Comparison of ENCODE assay signal across 11 mouse cellular contexts in the genomic region with DNA sequence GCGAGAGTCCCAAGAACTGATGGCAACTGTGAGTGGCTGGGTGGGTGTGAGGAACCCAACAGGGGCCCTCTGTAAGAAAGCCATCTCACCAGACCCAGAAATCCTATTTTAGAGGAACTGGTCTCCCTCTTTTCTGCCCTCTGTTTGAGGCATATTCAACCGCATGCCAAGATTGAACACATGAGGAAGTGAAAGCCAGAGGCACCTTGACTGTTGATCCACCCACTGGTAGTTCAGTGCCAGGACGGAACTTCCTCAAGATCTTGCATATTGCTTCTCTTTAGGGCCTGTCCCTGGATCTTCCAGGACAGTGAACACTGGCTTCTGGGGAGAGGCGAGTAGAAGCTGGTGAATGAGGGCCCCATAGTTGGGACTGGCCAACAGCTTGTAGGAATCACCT. TPM values are rescaled to one million over a fixed set of nuclear protein-coding genes. Genes with fewer than 3 reads are reported as not detected.
DNase-seq lines count a peak whose midpoint lies in the region; ATAC-seq and TF ChIP-seq lines count a peak whose summit lies in the region.
"Had no signal": no experiment of that assay in that cellular context is flagged by ENCODE, and none has a peak within 500 bp of the region (broad histone marks: within the 10 kb centered on the region; RNA-seq: fewer than 3 reads in every experiment).

No protein-coding gene starts in this region.

- no peak for TF ChIP-seq CTCF in lung, embryonic 14.5 days (IDR thresholded peaks at IDR 0.05; ENCODE audit: low read depth)
- no peak for TF ChIP-seq CTCF in bone marrow macrophage, adult 2 months (IDR thresholded peaks at IDR 0.05; ENCODE audit: low read depth, low read length)

- H3K27me3 ChIP-seq in lung, embryonic 14.5 days (ENCODE audit: insufficient read depth, low read length), result no peaks in the 10 kb centered on the region
- H3K27me3 ChIP-seq in hindbrain, embryonic 12.5 days, result no peaks in the 10 kb centered on the region

- H3K4me3 ChIP-seq in lung, embryonic 14.5 days (ENCODE audit: low read depth, low read length), result no peak overlapping the region
- no peak overlapping the region for H3K4me3 ChIP-seq in bone marrow macrophage, adult 2 months (ENCODE audit: insufficient read depth, low read length)
- H3K4me3 ChIP-seq in hindbrain, embryonic 12.5 days, result no peak overlapping the region
- H3K4me3 ChIP-seq: erythroblast, embryonic 14.5 days had no signal

- TF ChIP-seq POLR2A in bone marrow macrophage, adult 2 months (IDR thresholded peaks at IDR 0.05; ENCODE audit: borderline replicate concordance, low read depth, low read length), result no peak

- no peak overlapping the region for H3K4me2 ChIP-seq in lung, embryonic 14.5 days
- no peak overlapping the region for H3K4me2 ChIP-seq in hindbrain, embryonic 12.5 days (replicated peaks)

- no peaks in the 10 kb centered on the region for H3K9me3 ChIP-seq in lung, embryonic 14.5 days (ENCODE audit: low read depth, low read length)
- H3K9me3 ChIP-seq in hindbrain, embryonic 12.5 days (replicated peaks), result no peaks in the 10 kb centered on the region

- WGBS in lung, embryonic 14.5 days, result 86% methylated on average over 4 of the region's 4 CpGs
- WGBS in large intestine, adult 2 months, result 39% methylated on average over 4 of the region's 4 CpGs
- 90% methylated on average over 4 of the region's 4 CpGs for WGBS in hindbrain, embryonic 12.5 days

- H3K4me1 ChIP-seq in lung, embryonic 14.5 days (ENCODE audit: insufficient read depth), result no peaks in the 10 kb centered on the region
- peaks cover 24% of the 10 kb centered on the region for H3K4me1 ChIP-seq in bone marrow macrophage, adult 2 months (ENCODE audit: control insufficient read depth, insufficient read depth, low read length)
- H3K4me1 ChIP-seq in hindbrain, embryonic 12.5 days, result no peaks in the 10 kb centered on the region

- no peak overlapping the region for H3K9ac ChIP-seq in lung, embryonic 14.5 days
- no peak overlapping the region for H3K9ac ChIP-seq in hindbrain, embryonic 12.5 days

- H3K36me3 ChIP-seq in lung, embryonic 14.5 days (ENCODE audit: insufficient read depth), result peaks cover 45% of the 10 kb centered on the region
- H3K36me3 ChIP-seq in hindbrain, embryonic 12.5 days, result peaks cover 42% of the 10 kb centered on the region

- peak; percentile 26 for DNase-seq in lung, embryonic 14.5 days
- DNase-seq in lung, postnatal 10 days, result no peak
- DNase-seq in large intestine, adult 2 months (ENCODE audit: low read depth, low spot score), result peak; percentile 61
- peak; percentile 30 for DNase-seq in skeletal muscle tissue, adult 2 months (ENCODE audit: low read depth, low spot score)
- DNase-seq in kidney, adult 8-10 months, result no peak
- DNase-seq: cerebellum, adult 2 months; left cerebral cortex, postnatal 4 days; midbrain, embryonic 14.5 days had no signal

- no peak overlapping the region for H3K27ac ChIP-seq in lung, embryonic 14.5 days (ENCODE audit: low read depth)
- H3K27ac ChIP-seq in bone marrow macrophage, adult 2 months (ENCODE audit: insufficient read depth, low read depth, low read length), result peak overlapping the region; percentile 80
- H3K27ac ChIP-seq in hindbrain, embryonic 12.5 days, result no peak overlapping the region

- no peak for ATAC-seq in lung, embryonic 14.5 days (ENCODE audit: insufficient read depth)
- ATAC-seq in hindbrain, embryonic 12.5 days (ENCODE audit: low FRiP score), result no peak

RNA-seq across cellular contexts. Expression of a gene that starts 12.2 kb away (rescaled TPM):
- 127 and 129 TPM in 2 replicates for polyA plus RNA-seq in lung, embryonic 14.5 days (2014; fragmentation: Nextera tagmentation; extraction: Ambion mirVana)
- 18.4 and 21.8 TPM in 2 replicates for polyA plus RNA-seq in bone marrow macrophage, adult 2 months (2012; ENCODE audit: insufficient read depth, insufficient read length, missing spikeins)
- 25.4 and 26.2 TPM in 2 replicates for polyA plus RNA-seq in large intestine, adult 2 months (2012; rRNA removed)
- polyA plus RNA-seq in hindbrain, embryonic 12.5 days (2016; fragmentation: Nextera tagmentation; extraction: Ambion mirVana), result 74.5 and 83.1 TPM in 2 replicates

RNA-seq across cellular contexts. Expression of a gene that starts 15.9 kb away (rescaled TPM):
- 1.4 and 1.8 TPM in 2 replicates for polyA plus RNA-seq in lung, embryonic 14.5 days (2014; fragmentation: Nextera tagmentation; extraction: Ambion mirVana)
- 132 and 141 TPM in 2 replicates for polyA plus RNA-seq in bone marrow macrophage, adult 2 months (2012; ENCODE audit: insufficient read depth, insufficient read length, missing spikeins)
- polyA plus RNA-seq in large intestine, adult 2 months (2012; rRNA removed), result 5.6 and 8.7 TPM in 2 replicates
- 0.63 and 1.0 TPM in 2 replicates for polyA plus RNA-seq in hindbrain, embryonic 12.5 days (2016; fragmentation: Nextera tagmentation; extraction: Ambion mirVana)

RNA-seq across cellular contexts. Expression of a gene that starts 23.2 kb away (rescaled TPM):
- polyA plus RNA-seq in lung, embryonic 14.5 days (2014; fragmentation: Nextera tagmentation; extraction: Ambion mirVana), result 7.8 and 8.4 TPM in 2 replicates
- polyA plus RNA-seq in bone marrow macrophage, adult 2 months (2012; ENCODE audit: insufficient read depth, insufficient read length, missing spikeins), result 8.8 and 9.1 TPM in 2 replicates
- 29.3 and 94.3 TPM in 2 replicates for polyA plus RNA-seq in large intestine, adult 2 months (2012; rRNA removed)
- polyA plus RNA-seq in hindbrain, embryonic 12.5 days (2016; fragmentation: Nextera tagmentation; extraction: Ambion mirVana), result 1.3 and 1.7 TPM in 2 replicates

RNA-seq across cellular contexts. Expression of a gene that starts 47.9 kb away (rescaled TPM):
- 4.7 and 5.5 TPM in 2 replicates for polyA plus RNA-seq in lung, embryonic 14.5 days (2014; fragmentation: Nextera tagmentation; extraction: Ambion mirVana)
- 2.4 and 2.7 TPM in 2 replicates for polyA plus RNA-seq in bone marrow macrophage, adult 2 months (2012; ENCODE audit: insufficient read depth, insufficient read length, missing spikeins)
- polyA plus RNA-seq in large intestine, adult 2 months (2012; rRNA removed), result 2.0 and 6.3 TPM in 2 replicates
- polyA plus RNA-seq in hindbrain, embryonic 12.5 days (2016; fragmentation: Nextera tagmentation; extraction: Ambion mirVana), result 4.6 and 5.8 TPM in 2 replicates

Comparison
In these comparisons a context has a peak if more than half of its experiments do, and no peak if none do; other contexts are left out.
1. DNase-seq: peak in lung, embryonic 14.5 days (single experiment), large intestine, adult 2 months (single experiment) and skeletal muscle tissue, adult 2 months (single experiment); none in lung, postnatal 10 days (single experiment) and kidney, adult 8-10 months (0 of 2).
2. RNA of a gene that starts 15.9 kb away (polyA plus RNA-seq): 132 to 141 TPM in bone marrow macrophage, adult 2 months; 5.6 to 8.7 TPM in large intestine, adult 2 months, 1.4 to 1.8 TPM in lung, embryonic 14.5 days and 0.63 to 1.0 TPM in hindbrain, embryonic 12.5 days; every median in the first group is over 10 times any median in the second.